Mouse (Mus musculus) cortical plate, adult 2 months (tissue): ENCODE data around the gene St3gal5.

Experiments
- CTCF ChIP-seq: fragments of 200-500 bp; IDR thresholded peaks from 2 replicates; pipeline ENCODE4 v1.5.1; 2011; ENCODE audit warnings: mild to moderate bottlenecking, control low read depth, low read length; ENCODE audit not compliant: insufficient read depth; ENCODE audit errors: extremely low read depth
- POLR2A ChIP-seq: fragments of 200-500 bp; IDR thresholded peaks from 2 replicates; pipeline ENCODE4 v1.6.1; 2011; ENCODE audit warnings: mild to moderate bottlenecking, low read length, control low read depth; ENCODE audit not compliant: insufficient read depth; ENCODE audit errors: extremely low read depth

- TF ChIP-seq POLR2A (no peak), CTCF (no peak)
These were observed 4.7 kb downstream of the St3gal5 start for GRCm38 (mm10) chr6:72102066-72102465.
